Mouse (Mus musculus) liver, adult 2 months (tissue): ENCODE data around the gene Pbld2.

Experiments used
- CTCF ChIP-seq: fragments of 200-500 bp; IDR thresholded peaks from 2 replicates; pipeline ENCODE4 v1.5.1; 2011; ENCODE audit warnings: low read depth, low read length, control low read depth
- POLR2A ChIP-seq: fragments of 200-500 bp; IDR thresholded peaks from 2 replicates; pipeline ENCODE4 v1.6.1; 2011; ENCODE audit warnings: low read length, control low read depth; ENCODE audit not compliant: insufficient read depth; ENCODE audit errors: extremely low read depth

- TF ChIP-seq CTCF (no peak), POLR2A (no peak)
These were observed 4.8 kb upstream of the Pbld2 start for GRCm38 (mm10) chr10:63019304-63019703.
